15 mouse cellular contexts compared by ENCODE assay signal in the genomic region with DNA sequence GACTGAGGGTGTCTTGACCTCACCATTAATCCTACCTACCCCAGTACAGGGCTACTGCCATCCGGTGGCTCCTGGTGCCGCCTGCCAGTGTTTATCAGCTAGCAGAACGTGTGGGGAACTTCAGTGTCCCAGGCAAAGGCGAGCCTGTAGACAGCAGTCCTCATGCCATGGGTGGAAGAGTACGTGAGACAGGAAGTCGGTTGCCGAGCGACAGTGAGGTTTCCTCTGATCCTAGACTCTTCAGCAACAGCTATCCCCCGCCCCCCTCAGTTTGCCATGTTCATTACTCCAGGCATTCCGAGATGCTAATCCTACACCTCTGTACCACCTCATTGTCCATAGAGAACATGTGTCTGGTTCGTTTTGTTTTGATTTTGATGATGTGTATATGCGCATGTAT. TPM values are rescaled to one million over a fixed set of nuclear protein-coding genes. Genes with fewer than 3 reads are reported as not detected.
DNase-seq lines count a peak whose midpoint lies in the region; ATAC-seq and TF ChIP-seq lines count a peak whose summit lies in the region.
"Had no signal": no experiment of that assay in that cellular context is flagged by ENCODE, and none has a peak within 500 bp of the region (broad histone marks: within the 10 kb centered on the region; RNA-seq: fewer than 3 reads in every experiment).

No protein-coding gene starts in this region.

- no peak for ATAC-seq in forebrain, embryonic 12.5 days (ENCODE audit: low FRiP score)
- ATAC-seq in lung, embryonic 16.5 days (ENCODE audit: low read depth), result peak; percentile 16; the same call in 1 of the 2 replicates
- ATAC-seq in CD4-positive, CD25-positive, alpha-beta regulatory T cell, adult 4 months, result peak; percentile 76
- no peak for ATAC-seq in liver, embryonic 14.5 days (ENCODE audit: insufficient read depth)
- ATAC-seq in cerebellum, adult (ENCODE audit: insufficient number of reproducible peaks, low FRiP score, low TSS enrichment), result no peak
- ATAC-seq: forebrain, embryonic 14.5 days had no signal

- H3K4me2 ChIP-seq in forebrain, embryonic 12.5 days, result no peak overlapping the region
- H3K4me2 ChIP-seq in lung, embryonic 16.5 days (ENCODE audit: low read depth, low read length), result no peak overlapping the region
- H3K4me2 ChIP-seq in liver, embryonic 14.5 days (ENCODE audit: low read depth), result no peak overlapping the region
- H3K4me2 ChIP-seq: heart, embryonic 13.5 days; limb, embryonic 15.5 days; midbrain, embryonic 11.5 days; neural tube, embryonic 13.5 days had no signal

- H3K4me3 ChIP-seq in forebrain, embryonic 10.5 days, result no peak overlapping the region
- H3K4me3 ChIP-seq in forebrain, embryonic 12.5 days (replicated peaks), result no peak overlapping the region
- no peak overlapping the region for H3K4me3 ChIP-seq in lung, embryonic 16.5 days (ENCODE audit: low read length)
- no peak overlapping the region for H3K4me3 ChIP-seq in liver, embryonic 14.5 days (ENCODE audit: insufficient read depth in 1 of 2, low read depth in 2 of 2, low read length in 2 of 2)
- H3K4me3 ChIP-seq: heart, embryonic 13.5 days; limb, embryonic 15.5 days; neural tube, embryonic 13.5 days had no signal

- TF ChIP-seq EP300 in liver, embryonic 14.5 days (IDR thresholded peaks at IDR 0.05; ENCODE audit: low read depth), result no peak

- peaks cover 59% of the 10 kb centered on the region for H3K4me1 ChIP-seq in forebrain, embryonic 10.5 days
- peaks cover 76% of the 10 kb centered on the region for H3K4me1 ChIP-seq in forebrain, embryonic 12.5 days
- H3K4me1 ChIP-seq in lung, embryonic 16.5 days (replicated peaks; ENCODE audit: control insufficient read depth, insufficient read depth, low read length), result peaks cover 48% of the 10 kb centered on the region
- peaks cover 0 to 26% of the 10 kb centered on the region in 2 experiments; a peak in 2 of 4 replicates for H3K4me1 ChIP-seq in liver, embryonic 14.5 days (replicated peaks; ENCODE audit: control insufficient read depth in 2 of 2, insufficient read depth in 2 of 2, low read length in 1 of 2)

- 77% methylated on average over 12 of the region's 12 CpGs for WGBS in forebrain, embryonic 10.5 days
- 72% methylated on average over 12 of the region's 12 CpGs for WGBS in forebrain, embryonic 12.5 days
- WGBS in lung, embryonic 16.5 days, result 40% methylated on average over 12 of the region's 12 CpGs
- 27% methylated on average over 12 of the region's 12 CpGs for WGBS in liver, embryonic 14.5 days (ENCODE audit: insufficient replicate concordance)

- peaks cover 4% of the 10 kb centered on the region; the same call in 1 of the 2 replicates for H3K36me3 ChIP-seq in forebrain, embryonic 10.5 days (replicated peaks)
- H3K36me3 ChIP-seq in forebrain, embryonic 12.5 days (replicated peaks), result no peaks in the 10 kb centered on the region
- H3K36me3 ChIP-seq in lung, embryonic 16.5 days (ENCODE audit: control insufficient read depth, insufficient read depth, low read length), result no peaks in the 10 kb centered on the region
- no peaks in the 10 kb centered on the region for H3K36me3 ChIP-seq in liver, embryonic 14.5 days (replicated peaks; ENCODE audit: control insufficient read depth, insufficient read depth, low read depth)
- H3K36me3 ChIP-seq: limb, embryonic 15.5 days; neural tube, embryonic 13.5 days had no signal

- H3K9ac ChIP-seq in forebrain, embryonic 12.5 days, result no peak overlapping the region
- H3K9ac ChIP-seq in lung, embryonic 16.5 days (ENCODE audit: low read length), result no peak overlapping the region
- no peak overlapping the region for H3K9ac ChIP-seq in liver, embryonic 14.5 days (replicated peaks)
- H3K9ac ChIP-seq: limb, embryonic 15.5 days had no signal

- DNase-seq in forebrain, embryonic 10.5 days (ENCODE audit: extremely low spot score, low spot score), result no peak
- DNase-seq in lung, adult 18-20 months, result no peak
- DNase-seq in liver, embryonic 14.5 days (ENCODE audit: low read depth in 3 of 3, low spot score in 3 of 3), result no peak
- DNase-seq in urinary bladder, postnatal 25 days (ENCODE audit: low spot score), result no peak
- DNase-seq: cerebellum, adult 9-10 months; kidney, postnatal 36 days had no signal

- peak overlapping the region; percentile 20; the same call in 1 of the 2 replicates for H3K27ac ChIP-seq in forebrain, embryonic 10.5 days
- no peak overlapping the region for H3K27ac ChIP-seq in forebrain, embryonic 12.5 days
- H3K27ac ChIP-seq in lung, embryonic 16.5 days (ENCODE audit: low read length), result no peak overlapping the region
- no peak overlapping the region for H3K27ac ChIP-seq in liver, embryonic 14.5 days
- H3K27ac ChIP-seq: heart, embryonic 13.5 days; limb, embryonic 15.5 days had no signal

- no peaks in the 10 kb centered on the region for H3K9me3 ChIP-seq in forebrain, embryonic 10.5 days
- no peaks in the 10 kb centered on the region for H3K9me3 ChIP-seq in forebrain, embryonic 12.5 days
- H3K9me3 ChIP-seq in lung, embryonic 16.5 days (ENCODE audit: control insufficient read depth, low read length), result no peaks in the 10 kb centered on the region
- no peaks in the 10 kb centered on the region for H3K9me3 ChIP-seq in liver, embryonic 14.5 days (ENCODE audit: control insufficient read depth, low read length)
- H3K9me3 ChIP-seq: heart, embryonic 13.5 days; limb, embryonic 15.5 days; neural tube, embryonic 13.5 days had no signal

- peak; percentile 4; the same call in 1 of the 2 replicates for TF ChIP-seq CTCF in liver, embryonic 14.5 days (IDR thresholded peaks at IDR 0.05; ENCODE audit: low read depth)

- H3K27me3 ChIP-seq in forebrain, embryonic 10.5 days (ENCODE audit: poor library complexity, severe bottlenecking), result no peaks in the 10 kb centered on the region
- H3K27me3 ChIP-seq in forebrain, embryonic 12.5 days, result no peaks in the 10 kb centered on the region
- H3K27me3 ChIP-seq in lung, embryonic 16.5 days (ENCODE audit: control insufficient read depth, insufficient read depth, low read depth, low read length), result no peaks in the 10 kb centered on the region
- no peaks in the 10 kb centered on the region for H3K27me3 ChIP-seq in liver, embryonic 14.5 days (ENCODE audit: control insufficient read depth, insufficient read depth, low read length)
- H3K27me3 ChIP-seq: heart, embryonic 13.5 days; limb, embryonic 15.5 days; neural tube, embryonic 13.5 days had no signal

RNA-seq across cellular contexts. Expression of a gene that starts 29.2 kb away (rescaled TPM):
- 40.7 and 40.9 TPM in 2 replicates for polyA plus RNA-seq in forebrain, embryonic 10.5 days (2016; fragmentation: Nextera tagmentation; extraction: Ambion mirVana)
- 62.5 and 71.8 TPM in 2 replicates for polyA plus RNA-seq in forebrain, embryonic 12.5 days (2016; fragmentation: Nextera tagmentation; extraction: Ambion mirVana)
- 36.8 and 46.4 TPM in 2 replicates for polyA plus RNA-seq in lung, embryonic 16.5 days (2015; fragmentation: Nextera tagmentation; extraction: Ambion mirVana)
- 10 to 100 TPM; 18.5 to 18.7 TPM for polyA plus RNA-seq in CD4-positive, CD25-positive, alpha-beta regulatory T cell, adult 4 months (2017; shearing (Covaris generic))
- polyA plus RNA-seq in liver, embryonic 14.5 days (2012; rRNA removed), result 3.7 and 6.6 TPM in 2 replicates
- 19.2 and 21.5 TPM in 2 replicates for polyA plus RNA-seq in liver, embryonic 14.5 days (2014; fragmentation: Nextera tagmentation; extraction: Ambion mirVana)

Comparison
In these comparisons a context has a peak if more than half of its experiments do, and no peak if none do; other contexts are left out.
1. ATAC-seq: peak in lung, embryonic 16.5 days (single experiment) and CD4-positive, CD25-positive, alpha-beta regulatory T cell, adult 4 months (single experiment); none in forebrain, embryonic 12.5 days (single experiment), liver, embryonic 14.5 days (single experiment) and cerebellum, adult (single experiment).